Mouse (Mus musculus) liver (tissue): ENCODE data around the gene Il15ra.

ENCODE experiments used
- DNase-seq: peaks from one replicate; pipeline ENCODE4 v3.0.0-alpha.2; 2020; ENCODE audit warnings: mixed read lengths

The Il15ra gene

GRCm38 (mm10) chr2:11710101-11710500, 5.0 kb downstream of the Il15ra start:
- DNase-seq: peak; percentile 54

DNA sequence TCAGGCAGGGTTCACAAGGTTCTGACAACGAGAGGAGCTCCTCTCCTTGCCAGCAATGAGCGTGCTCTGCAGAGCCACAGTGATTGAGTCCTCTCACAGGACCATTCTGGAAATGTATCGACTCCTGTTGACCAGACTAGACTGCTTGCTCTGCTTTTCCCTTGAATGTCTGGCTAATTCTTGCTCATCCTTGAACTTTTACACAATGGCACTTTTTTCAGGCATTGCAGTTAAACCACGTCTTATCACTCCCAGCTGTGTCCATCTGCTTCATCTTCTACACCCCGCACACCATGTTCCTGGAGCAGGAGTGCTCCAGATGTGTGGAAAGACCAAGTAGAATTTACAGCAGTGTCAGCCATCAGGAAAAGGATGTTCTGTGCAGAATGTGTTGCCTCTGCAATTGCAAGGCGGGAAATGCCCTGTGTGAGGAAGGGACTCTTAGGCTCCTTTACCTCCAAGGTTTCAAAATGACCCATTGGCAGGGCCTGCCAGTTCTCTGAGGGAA, 7.4 kb downstream of the Il15ra start:
- DNase-seq: no peak

DNA sequence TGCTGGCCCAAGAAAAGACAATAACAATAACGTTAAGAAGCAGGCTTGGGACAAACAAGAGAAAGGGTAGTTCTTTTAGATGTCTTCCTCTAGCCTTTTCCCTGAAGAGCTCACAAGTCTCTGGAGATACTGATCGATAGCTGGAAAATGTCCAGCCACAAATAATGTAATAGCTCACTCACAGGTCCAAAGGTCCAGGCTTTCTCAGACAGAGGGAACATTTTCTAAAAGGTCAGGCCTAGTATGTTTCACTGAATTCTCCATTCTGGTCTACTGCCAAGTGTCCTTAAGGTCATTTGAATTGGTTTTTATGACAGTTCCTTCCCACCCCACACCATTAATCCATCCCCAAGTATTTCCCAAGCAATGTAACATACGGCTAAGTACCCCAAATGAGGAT, 7.9 kb downstream of the Il15ra start:
- DNase-seq: no peak

DNA sequence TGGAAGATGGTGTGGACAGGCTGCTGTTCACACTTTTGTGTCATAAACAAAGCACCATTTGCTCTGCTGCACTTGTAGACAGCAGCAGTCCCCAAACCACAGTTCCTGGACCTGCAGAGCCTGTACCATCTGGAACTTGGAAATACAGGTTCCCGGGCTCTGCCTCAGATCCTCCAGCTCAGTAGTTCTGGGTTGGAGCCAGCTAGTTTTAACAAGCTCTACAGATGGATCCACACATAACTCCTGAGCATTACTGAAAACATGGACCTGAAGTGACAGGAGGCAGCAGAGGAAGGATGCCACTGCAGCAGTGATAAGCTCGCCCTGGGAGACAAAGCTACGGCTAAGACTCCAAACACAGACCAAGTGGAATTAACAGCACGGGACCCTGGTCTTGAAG, 9.4 kb downstream of the Il15ra start:
- DNase-seq: no peak

GRCm38 (mm10) chr2:11718573-11718972, 13.5 kb downstream of the Il15ra start:
- DNase-seq: no peak

- no peak for DNase-seq
Observed at GRCm38 (mm10) chr2:11722564-11722963, 17.5 kb downstream of the Il15ra start.

DNA sequence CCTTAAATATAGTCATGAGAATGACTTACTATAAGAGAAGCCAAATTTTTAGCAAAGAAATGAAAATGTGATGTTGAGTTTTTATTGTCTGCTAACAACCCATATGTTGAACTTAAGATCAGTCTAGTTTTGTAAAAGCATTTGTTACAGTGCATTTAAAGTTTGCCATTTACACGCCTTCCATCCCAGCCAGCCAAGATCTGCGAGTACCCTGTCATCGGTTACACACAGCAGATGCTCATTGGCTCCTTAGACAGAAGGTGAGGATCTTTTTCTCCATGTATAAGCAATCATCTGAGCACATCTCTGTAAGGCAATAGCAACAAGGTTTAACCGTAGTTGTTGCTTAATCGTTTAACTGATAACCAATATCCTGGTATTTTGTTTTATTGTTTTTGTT, 22.5 kb downstream of the Il15ra start:
- DNase-seq: no peak

DNA sequence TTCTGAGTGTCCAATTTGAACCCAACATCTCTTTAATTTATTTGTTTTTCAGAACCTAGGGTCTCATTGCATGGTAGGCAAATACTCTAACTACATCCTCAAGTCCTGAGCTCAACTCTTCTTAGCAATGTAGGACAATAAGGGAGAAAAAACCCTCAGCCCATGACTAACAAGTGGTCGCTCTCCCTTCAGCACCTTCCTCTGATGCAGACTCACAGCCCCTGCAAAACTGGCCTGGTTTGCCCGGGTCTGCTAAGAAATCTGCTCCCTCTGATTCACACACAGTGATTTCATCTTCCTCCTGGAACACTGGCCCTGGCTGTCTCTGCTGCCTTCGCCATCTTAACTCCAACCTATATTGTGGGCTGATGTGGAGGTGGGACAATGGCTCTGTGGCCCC, 24.0 kb downstream of the Il15ra start:
- no peak for DNase-seq

DNA sequence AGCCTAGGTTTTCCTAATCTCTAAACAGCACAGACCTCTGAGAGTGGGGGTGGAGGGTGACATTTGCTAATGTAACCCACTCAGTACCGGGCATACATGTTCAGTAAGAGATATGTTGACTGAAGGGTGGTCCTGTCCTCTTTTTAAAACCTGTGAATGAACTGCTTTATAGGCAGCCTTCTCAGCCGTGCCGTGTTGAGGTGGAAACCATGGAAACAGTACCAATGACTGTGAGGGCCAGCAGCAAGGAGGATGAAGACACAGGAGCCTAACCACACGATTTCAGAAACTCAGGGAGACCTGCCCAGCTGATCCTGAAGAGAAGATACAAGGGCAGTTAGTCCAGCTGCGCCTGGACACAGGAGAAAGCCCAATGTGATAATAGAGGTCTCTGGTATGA, 27.9 kb downstream of the Il15ra start:
- DNase-seq: no peak

- DNase-seq: no peak
Observed at GRCm38 (mm10) chr2:11735853-11736252, 30.8 kb downstream of the Il15ra start.

GRCm38 (mm10) chr2:11738794-11739193, 33.7 kb downstream of the Il15ra start:
- no peak for DNase-seq

- no peak for DNase-seq
Observed at GRCm38 (mm10) chr2:11739516-11740051, 34.5 kb downstream of the Il15ra start.

- DNase-seq: no peak
Observed at GRCm38 (mm10) chr2:11762541-11762940, 57.5 kb downstream of the Il15ra start.

DNA sequence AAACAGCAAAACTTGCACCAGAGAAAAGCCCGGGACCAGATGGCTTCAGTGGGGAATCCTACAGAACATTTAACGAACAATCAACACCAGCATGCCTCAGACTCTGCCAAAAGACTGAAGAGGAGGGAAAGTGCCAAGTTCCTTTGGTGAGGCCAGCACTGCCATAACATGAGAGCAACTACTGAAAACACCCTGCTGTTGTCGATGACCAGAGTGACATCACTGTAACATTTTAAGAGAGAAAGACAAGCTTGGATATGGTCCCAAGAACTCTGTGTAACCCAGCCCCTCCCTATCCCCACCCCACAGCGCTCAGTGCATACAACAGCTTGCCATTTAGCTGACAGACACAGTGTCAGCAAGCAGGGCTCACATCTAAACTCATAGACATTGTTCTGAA, 60.6 kb downstream of the Il15ra start:
- no peak for DNase-seq

DNA sequence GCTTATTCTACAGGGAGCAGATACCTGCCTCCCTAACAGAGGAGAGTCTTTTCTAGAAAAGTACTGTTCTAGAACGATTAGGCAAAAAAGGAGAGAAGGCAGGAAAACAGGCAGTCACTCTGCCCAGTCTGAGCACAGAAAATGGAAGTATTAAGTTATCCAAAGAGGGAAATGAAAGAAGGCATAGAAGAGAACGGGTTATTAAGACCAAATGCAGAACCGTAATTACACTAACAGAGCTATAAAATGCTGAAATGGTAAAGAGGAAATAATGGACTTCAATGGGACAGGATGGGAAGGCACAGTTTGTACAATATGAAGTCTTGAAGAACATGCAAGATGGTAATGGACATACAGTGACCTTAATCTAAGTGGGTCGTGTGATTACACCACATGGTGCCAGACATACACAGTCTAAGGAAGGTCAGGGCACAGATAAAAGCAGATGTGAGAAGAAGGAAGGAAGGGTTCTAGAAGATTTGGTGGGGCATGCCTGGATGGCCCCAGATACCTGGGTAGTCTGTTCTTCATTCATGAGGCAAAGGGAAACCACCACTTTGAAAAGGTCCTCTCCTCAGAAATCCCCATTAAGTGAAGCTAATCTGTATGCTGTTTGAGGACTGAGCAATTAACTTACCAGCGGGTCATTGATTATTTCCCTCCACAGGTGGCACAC, 61.5 kb downstream of the Il15ra start:
- no peak for DNase-seq

DNA sequence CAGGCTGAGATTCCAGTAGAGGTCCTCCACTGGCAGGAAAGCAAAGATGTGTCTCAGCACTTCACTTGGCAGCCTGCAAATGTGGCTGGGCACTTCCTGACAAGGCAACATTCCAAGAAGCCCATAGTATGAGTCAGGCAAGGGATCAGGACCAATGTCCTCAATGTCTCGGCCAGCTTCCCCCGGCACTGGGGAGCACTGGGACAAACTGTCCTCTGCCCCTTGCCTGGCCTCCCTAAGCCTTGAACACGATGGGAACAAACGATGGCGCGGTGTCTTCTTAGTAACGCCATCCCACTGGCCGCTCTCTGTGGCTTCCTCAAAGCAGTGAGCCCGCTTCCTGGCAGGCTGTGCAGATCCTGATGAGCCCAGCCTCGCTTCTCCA, 62.1 kb downstream of the Il15ra start:
- DNase-seq: no peak

DNA sequence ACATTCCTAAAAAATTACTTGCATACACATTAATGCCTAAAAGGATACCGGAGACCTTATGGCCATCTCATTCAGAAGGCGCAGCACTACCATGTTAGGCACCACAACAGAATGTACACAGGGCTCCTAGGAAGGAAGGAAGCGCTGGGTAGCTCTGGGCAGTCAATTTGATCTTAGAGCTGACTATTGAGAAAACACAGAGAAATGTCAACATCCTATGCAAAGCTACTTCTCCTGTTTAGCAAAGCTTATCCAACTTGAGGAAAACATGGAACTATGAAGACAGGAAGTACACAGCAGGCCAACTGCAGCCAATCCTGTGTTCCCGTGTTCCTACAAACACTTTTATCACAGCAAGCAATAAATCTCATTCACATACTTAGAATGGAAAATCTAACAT, 66.6 kb downstream of the Il15ra start:
- no peak for DNase-seq

DNA sequence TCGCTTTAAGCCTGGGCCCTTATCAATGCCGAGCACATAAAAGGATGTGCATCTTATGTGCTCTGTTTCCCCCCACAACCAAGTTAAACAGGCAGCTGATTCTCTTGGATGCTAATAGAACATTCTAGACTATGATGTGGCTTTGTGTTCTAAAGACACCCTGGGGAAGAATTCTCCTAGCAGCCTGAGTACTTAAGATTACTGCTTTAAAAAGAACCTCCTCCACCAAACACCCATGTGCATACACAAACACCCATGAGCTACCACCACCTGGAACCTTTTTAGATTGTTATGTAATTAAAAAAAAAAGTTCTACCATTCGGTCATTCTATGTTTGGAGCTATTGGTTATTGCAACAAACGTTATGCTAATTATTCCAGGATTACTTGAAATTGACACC, 67.3 kb downstream of the Il15ra start:
- DNase-seq: no peak

- DNase-seq: no peak
Observed at GRCm38 (mm10) chr2:11774426-11774825, 69.3 kb downstream of the Il15ra start.

GRCm38 (mm10) chr2:11775121-11775520, 70.0 kb downstream of the Il15ra start:
- no peak for DNase-seq

DNA sequence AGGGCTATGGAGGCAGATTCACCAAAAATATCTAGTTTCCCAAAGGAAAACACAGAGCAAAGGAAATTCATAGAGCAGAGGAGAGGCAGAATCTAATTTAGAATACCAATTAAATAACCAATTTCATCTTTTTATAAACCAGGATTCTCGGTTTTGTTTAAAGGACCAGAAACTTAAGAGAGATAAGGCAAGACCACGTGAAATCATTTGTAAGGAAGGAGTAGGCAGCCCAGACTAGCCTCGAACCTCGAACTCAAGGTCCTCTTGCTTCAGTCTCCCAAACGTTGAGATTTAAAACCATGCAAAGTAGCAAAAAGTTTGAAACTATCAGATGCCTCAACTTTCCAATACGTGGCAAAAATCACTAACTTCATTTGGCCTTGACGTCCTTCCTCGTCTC, 71.3 kb downstream of the Il15ra start:
- no peak for DNase-seq

GRCm38 (mm10) chr2:11777091-11778068, 72.3 kb downstream of the Il15ra start, which contains the start of the genes Fbh1 and Ankrd16:
Gene Fbh1, minus strand, starts transcription at chr2:11777582.
Gene Ankrd16, plus strand, starts transcription at chr2:11777876.
- DNase-seq: peak; percentile 100

DNA sequence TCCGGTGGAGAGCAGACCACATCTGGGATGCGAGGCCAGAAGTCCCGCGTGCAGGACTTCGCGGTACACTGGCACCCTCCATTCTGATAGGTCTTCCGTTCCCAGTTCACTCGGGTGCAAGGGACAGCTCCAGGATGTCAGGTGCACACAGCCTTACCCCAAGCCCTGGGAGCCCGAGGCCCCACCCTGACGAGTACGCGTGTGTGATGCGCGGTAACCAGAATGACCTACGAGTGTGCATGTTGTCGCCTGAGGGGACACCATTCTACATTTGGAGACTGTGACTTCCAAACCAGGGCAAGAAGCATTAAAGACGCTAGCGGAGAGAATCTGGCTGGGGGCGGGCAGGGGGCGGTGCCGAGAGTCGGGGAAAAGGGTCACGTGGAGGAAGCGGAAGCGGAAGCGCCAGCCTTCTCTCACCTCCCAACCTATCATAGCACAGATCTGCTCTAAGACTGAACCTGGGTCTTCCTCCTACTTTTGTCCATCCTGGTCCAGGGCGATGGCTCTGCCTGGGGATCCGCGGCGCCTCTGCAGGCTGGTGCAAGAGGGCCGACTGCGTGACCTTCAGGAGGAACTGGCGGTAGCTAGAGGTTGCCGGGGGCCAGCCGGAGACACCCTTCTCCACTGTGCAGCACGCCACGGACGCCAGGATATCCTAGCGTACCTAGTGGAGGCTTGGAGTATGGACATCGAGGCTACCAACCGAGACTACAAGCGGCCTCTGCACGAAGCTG, 73.2 kb downstream of the Il15ra start:
- peak; percentile 90 for DNase-seq
